Mouse (Mus musculus) gonadal fat pad, adult 2 months (tissue): Measurements from ENCODE around the gene Cd300c. TPM values are rescaled to one million over a fixed set of nuclear protein-coding genes. Genes with fewer than 3 reads are reported as not detected.
A peak's percentile ranks its signal among the peaks of the same experiment; 100 is the strongest.
"Not testable (repeated sequence)": the region's sequence is repeated elsewhere in the genome, so short reads cannot be mapped to it uniquely, and the experiment has no call there.

Source experiments
- DNase-seq: peaks from one replicate; pipeline ENCODE4 v3.0.0-alpha.2; 2012; ENCODE audit warnings: low read depth
- polyA plus RNA-seq: library from polyadenylated mRNA; depleted of rRNA; stranded (reverse); fragments of >200 nt; gene quantifications from 2 replicates; pipeline ENCODE4 v1.2.3, GENCODE M21; 2012; rRNA removed

The Cd300c gene
- 0.22 and 0.26 TPM in 2 replicates for polyA plus RNA-seq

DNA sequence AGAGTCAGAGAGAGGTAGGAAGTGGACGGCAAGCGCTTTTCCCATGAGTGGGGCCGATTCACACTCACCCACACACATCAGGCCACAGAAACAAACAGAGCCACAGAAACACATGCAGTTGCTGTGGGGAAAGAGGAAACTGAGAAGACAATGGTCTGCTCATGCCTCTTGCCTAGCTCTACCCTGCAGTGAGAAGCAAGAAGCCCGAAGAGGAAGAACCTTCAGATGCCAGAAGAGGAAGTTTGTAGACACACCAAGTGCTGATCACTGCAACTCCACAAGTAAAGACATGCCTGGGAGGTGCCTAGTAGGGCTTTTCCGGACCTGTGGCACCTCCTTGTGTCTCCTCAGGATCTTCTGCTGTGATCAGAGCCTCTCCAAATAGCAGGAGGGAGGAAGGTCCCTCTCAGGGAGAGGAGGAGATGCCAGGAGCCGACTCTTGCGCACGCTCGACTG, at the start of gene Cd300c:
TSS of gene Cd300c (minus strand) at position 406 of the 456 bp plus-strand sequence.
- DNase-seq, result no peak

GRCm38 (mm10) chr11:115016093-115016492, 47.1 kb upstream of the Cd300c start, which contains the start of gene Cd300ld2:
TSS of gene Cd300ld2 (minus strand) at chr11:115016193.
- not testable (repeated sequence) for DNase-seq

GRCm38 (mm10) chr11:115004070-115004469, 35.1 kb upstream of the Cd300c start:
- DNase-seq, result no peak

DNA sequence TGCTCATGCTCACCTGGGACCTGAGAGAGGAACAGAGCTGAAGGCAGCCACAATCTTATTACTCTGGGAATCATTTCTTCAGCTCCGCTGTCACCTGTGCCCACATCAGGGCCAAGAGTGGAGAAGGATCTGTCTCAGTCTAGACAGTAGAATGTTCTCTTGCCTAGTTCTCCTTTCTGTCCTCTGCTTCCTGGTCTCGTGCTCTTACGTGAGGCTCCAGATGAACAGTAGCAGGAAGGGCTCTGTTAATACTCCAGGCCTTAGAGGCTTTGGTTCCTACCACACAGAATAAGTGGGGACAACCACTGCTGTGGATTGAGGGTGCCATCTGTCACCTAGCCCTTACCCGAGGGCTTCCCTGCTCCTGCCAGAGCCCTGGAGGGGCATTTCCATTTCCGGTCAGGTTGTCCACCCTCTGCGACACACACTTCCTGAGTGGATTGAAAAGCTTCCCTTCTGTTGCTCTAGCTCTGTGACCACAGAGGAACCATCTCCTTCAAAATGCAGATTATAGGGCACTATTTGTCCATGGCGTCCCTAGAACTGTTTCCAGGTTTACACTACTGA, 32.6 kb upstream of the Cd300c start, which contains the start of gene Cd300c2:
TSS of gene Cd300c2 (minus strand) at position 407 of the 567 bp plus-strand sequence.
- DNase-seq, result no peak

DNA sequence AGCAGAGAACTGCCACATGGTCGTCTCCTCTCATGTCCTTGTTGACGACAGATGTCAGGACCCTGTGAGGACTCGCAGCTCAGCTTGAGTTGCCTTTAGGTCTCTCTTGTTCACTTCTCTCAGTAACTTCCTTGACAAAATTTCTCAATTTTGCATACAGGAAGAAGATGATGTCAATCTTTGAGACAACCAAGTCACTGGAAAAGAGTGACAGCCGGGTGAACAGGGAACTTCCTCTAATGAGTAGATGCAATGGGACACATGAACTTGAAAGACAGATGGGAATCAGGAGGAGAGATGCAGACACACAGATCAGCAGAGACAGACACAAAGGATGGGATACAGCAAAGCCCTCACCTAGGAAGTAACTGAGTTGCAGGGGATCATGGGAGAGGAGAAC, 20.8 kb upstream of the Cd300c start, which contains the start of gene Cd300ld:
TSS of gene Cd300ld (minus strand) at position 130 of the 400 bp plus-strand sequence.
- DNase-seq, result no peak

DNA sequence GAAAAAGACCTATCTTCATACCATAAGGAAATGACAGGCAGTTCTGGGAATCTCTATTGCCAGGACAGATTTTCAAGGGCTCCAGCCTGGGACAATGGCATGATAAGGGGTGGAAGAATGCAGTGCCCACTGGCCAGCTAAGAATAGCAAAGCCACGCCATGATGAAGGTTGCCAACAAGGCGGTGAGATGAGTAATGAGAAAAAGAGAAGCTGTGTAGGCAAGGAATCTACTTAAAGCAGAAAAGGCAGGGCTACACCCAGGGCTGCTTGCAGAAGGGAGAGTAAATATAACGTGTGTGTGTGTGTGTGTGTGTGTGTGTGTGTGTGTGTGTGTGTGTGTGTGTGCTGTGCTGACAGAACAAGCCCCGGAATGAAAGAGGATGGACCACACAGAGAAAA, 12.9 kb upstream of the Cd300c start:
- no peak for DNase-seq

GRCm38 (mm10) chr11:114972726-114973125, 3.8 kb upstream of the Cd300c start:
- no peak for DNase-seq

DNA sequence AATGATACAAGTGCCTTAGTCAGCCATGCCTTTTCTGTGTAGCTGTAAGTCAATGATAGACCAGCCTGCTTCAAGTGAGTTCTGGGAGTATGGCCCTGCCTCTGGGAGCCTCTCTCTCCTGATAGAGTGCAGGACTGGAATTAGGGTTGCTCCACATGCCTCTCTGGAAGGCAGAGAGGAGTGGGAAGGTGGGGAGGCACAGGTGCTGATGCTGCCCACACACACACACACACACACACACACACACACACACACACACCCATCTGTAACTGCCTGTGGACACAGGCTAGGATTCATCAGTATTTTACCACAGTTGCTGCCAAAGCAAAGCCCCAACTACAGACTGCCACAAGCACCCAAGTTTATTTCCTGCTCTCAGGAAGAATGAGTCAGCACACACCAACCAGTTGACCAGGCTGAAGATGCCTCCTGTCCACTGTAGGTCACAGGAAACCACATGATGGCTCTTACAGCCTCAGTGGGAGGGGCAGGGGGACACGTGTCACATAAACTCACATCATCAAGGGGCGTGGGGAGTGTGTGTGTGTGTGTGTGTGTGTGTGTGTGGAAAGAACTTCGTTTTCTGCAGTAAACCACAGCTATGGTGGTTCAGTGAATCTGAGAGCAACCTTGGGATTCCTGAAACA, 3.7 kb downstream of the Cd300c start:
- no peak for DNase-seq

GRCm38 (mm10) chr11:114960369-114960768, 8.6 kb downstream of the Cd300c start:
- DNase-seq, result no peak

DNA sequence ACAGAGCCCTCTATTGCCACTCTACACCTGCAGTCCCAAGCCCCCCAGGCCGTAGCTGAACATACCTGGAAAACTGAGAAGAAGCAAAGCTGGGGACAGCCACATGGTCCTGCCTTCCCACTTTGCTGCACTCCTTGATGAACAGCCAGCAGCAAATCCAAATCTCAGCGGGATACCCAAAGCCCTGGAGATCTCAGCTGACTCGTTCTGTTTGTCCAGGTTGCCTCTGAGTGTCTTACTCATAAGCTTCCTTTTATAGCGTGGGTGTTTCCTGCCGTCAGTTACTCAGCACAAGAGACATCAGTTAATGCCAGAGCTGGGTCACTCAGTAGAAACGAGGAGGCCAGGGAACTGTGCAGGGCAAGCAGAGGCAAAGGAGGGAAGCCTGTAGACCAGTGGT, 34.8 kb downstream of the Cd300c start, which contains the start of gene Cd300lb:
TSS of gene Cd300lb (minus strand) at position 243 of the 400 bp plus-strand sequence.
- no peak for DNase-seq

- DNase-seq, result no peak
These were observed 35.4 kb downstream of the Cd300c start for GRCm38 (mm10) chr11:114933591-114933990.

DNA sequence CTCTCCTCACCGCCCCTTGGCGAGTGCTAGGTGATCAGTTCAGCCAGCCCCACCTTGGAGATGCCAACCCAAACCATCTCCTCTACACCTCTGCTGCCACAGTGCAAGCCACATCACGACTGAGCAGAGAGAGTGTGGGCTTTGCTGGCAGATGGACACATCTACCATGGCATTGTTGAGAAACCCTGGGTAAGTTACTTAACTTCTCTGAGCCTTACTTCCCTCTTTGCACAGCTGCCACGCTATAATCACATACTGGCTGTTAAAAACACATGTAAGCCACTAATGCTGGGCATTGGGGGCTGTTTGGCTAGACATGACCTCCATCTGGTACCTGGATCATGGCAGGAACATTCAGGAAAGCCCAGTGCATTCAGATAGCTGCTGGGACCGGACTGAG, 37.9 kb downstream of the Cd300c start:
- DNase-seq, result peak; percentile 22

- DNase-seq, result no peak
These were observed 39.4 kb downstream of the Cd300c start for GRCm38 (mm10) chr11:114929581-114929980.

DNA sequence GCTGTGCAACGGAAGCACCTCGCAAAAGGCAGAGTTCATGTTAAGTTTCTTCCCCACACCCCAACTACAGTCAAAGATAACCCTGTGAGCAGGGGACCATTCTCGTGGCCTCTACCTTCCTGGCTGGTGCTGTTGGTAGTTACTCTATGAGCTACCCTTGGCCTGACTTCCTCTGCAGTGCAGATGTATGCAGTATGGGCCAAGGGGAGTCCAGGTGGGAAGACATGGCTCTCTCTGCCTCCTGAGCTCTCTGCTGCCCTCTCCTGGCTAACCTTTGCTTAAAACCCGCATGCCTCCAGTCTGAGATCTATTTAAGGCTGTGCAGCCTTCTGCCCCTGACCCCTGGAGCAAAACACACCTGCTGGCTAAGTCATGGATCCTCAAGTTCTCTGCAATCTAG, 45.0 kb downstream of the Cd300c start:
- DNase-seq, result no peak

- no peak for DNase-seq
These were observed 46.5 kb downstream of the Cd300c start for GRCm38 (mm10) chr11:114922439-114922838.

- DNase-seq, result no peak
These were observed 51.8 kb downstream of the Cd300c start for GRCm38 (mm10) chr11:114917120-114917519.

DNA sequence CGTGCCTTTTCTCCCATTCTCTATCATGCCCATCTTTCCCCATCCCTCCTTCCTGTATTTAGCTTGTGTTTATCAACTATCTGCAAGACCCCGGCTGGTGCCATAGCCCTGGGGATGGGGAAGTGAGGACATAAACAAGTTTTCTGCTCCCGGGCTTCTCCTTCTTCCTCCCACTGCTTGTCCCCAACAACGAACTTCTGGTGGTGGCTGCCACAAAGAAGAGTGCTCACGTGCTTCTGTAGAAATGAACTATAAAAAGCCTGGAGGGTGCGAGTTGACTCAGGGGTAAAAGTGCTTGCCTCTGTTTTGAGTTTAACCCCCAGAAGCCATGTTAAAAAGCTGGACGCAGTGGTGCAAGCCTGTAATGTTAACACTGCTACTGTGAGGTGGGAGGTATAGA, 54.0 kb downstream of the Cd300c start:
- DNase-seq, result no peak

DNA sequence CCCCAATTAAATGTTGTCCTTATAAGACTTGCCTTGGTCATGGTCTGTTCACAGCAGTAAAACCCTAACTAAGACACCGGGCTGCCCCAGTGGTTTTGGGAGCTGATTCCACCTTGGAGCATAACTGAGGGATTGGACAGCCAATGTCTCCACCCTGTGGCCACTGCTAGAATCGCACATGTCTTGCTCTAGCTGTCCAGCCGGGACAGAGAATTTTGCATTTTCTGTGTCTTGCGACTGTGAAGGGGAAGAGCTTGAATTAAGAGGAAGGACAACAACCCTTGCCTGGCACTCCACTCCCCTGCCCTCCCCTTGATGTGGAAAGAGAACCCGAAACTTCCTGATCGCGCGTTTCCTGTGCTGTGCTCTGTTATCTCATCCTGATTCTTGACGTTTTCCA, 56.1 kb downstream of the Cd300c start:
- no peak for DNase-seq

DNA sequence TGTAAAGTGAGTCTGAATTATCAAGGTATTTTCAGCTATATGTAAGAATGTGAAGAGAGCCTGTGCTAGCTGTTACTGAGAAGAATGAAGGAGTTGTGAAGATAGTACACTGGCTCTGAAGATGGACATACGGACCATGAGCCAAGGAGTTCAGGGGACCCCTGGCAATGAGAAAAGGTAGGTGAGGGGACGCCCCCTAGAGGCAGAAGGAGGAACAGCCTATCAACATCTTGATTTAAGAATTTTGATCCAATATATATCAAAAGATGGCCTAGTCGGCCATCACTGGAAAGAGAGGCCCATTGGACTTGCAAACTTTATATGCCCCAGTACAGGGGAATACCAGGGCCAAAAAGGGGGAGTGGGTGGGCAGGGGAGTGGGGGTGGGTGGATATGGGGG, 59.4 kb downstream of the Cd300c start:
- not testable (repeated sequence) for DNase-seq

GRCm38 (mm10) chr11:114908086-114908485, 60.9 kb downstream of the Cd300c start:
- DNase-seq, result no peak

GRCm38 (mm10) chr11:114907567-114907966, 61.4 kb downstream of the Cd300c start:
- no peak for DNase-seq
